Mouse (Mus musculus): ENCODE measurements at regions not wholly inside any gene's neighbourhood (a gene's known extent, or its start where the extent isn't known, plus 50 kb on each side); places are given as distances from the start of the nearest gene placed in this dataset.

GRCm38 (mm10) chrX:99396180-99396579, 74.9 kb downstream of the Pja1 start:
- Histone ChIP-seq H3K4me2 (ENCODE audit: low read depth, low read length) (no peak overlapping the region), H3K9ac (ENCODE audit: low read depth, low read length) (no peak overlapping the region), H3K27me3 (ENCODE audit: control insufficient read depth, insufficient read depth, low read depth, low read length) (peaks cover 2% of the 10 kb centered on the region; the same call in 1 of the 2 replicates), H3K4me3 (ENCODE audit: low read depth, low read length) (no peak overlapping the region), H3K36me3 (ENCODE audit: control insufficient read depth, insufficient read depth) (no peaks in the 10 kb centered on the region), H3K9me3 (replicated peaks; ENCODE audit: control insufficient read depth, low read length) (no peaks in the 10 kb centered on the region), H3K27ac (ENCODE audit: low read length) (no peak overlapping the region), H3K4me1 (ENCODE audit: control insufficient read depth, low read depth, low read length) (no peaks in the 10 kb centered on the region)
- no peak for ATAC-seq (ENCODE audit: low read depth)
- WGBS (ENCODE audit: insufficient replicate concordance): 50% methylated on average over 6 of the region's 6 CpGs

GRCm38 (mm10) chrX:99395067-99395466, 76.0 kb downstream of the Pja1 start:
- Histone ChIP-seq H3K4me3 (ENCODE audit: low read depth, low read length) (no peak overlapping the region), H3K4me2 (ENCODE audit: low read depth, low read length) (no peak overlapping the region), H3K4me1 (ENCODE audit: control insufficient read depth, low read depth, low read length) (no peaks in the 10 kb centered on the region), H3K27ac (ENCODE audit: low read length) (no peak overlapping the region), H3K36me3 (ENCODE audit: control insufficient read depth, insufficient read depth) (no peaks in the 10 kb centered on the region), H3K9me3 (replicated peaks; ENCODE audit: control insufficient read depth, low read length) (no peaks in the 10 kb centered on the region), H3K9ac (ENCODE audit: low read depth, low read length) (no peak overlapping the region), H3K27me3 (ENCODE audit: control insufficient read depth, insufficient read depth, low read depth, low read length) (peaks cover 2% of the 10 kb centered on the region; the same call in 1 of the 2 replicates)
- 67% methylated on average over 3 of the region's 3 CpGs for WGBS (ENCODE audit: insufficient replicate concordance)
- ATAC-seq (ENCODE audit: low read depth): no peak

GRCm38 (mm10) chrX:99391628-99392027, 79.4 kb downstream of the Pja1 start:
- H3K9ac ChIP-seq (ENCODE audit: low read depth, low read length): no peak overlapping the region
- H3K36me3 ChIP-seq (ENCODE audit: control insufficient read depth, insufficient read depth): no peaks in the 10 kb centered on the region
- no peak overlapping the region for H3K27ac ChIP-seq (ENCODE audit: low read length)
- peaks cover 2% of the 10 kb centered on the region; the same call in 1 of the 2 replicates for H3K27me3 ChIP-seq (ENCODE audit: control insufficient read depth, insufficient read depth, low read depth, low read length)
- 64% methylated on average over 6 of the region's 6 CpGs for WGBS (ENCODE audit: insufficient replicate concordance)
- H3K4me2 ChIP-seq (ENCODE audit: low read depth, low read length): no peak overlapping the region
- H3K4me1 ChIP-seq (ENCODE audit: control insufficient read depth, low read depth, low read length): no peaks in the 10 kb centered on the region
- no peaks in the 10 kb centered on the region for H3K9me3 ChIP-seq (replicated peaks; ENCODE audit: control insufficient read depth, low read length)
- no peak overlapping the region for H3K4me3 ChIP-seq (ENCODE audit: low read depth, low read length)
- no peak for ATAC-seq (ENCODE audit: low read depth)

GRCm38 (mm10) chrX:99390462-99390838, 80.6 kb downstream of the Pja1 start:
- H3K4me3 ChIP-seq (ENCODE audit: low read depth, low read length): no peak overlapping the region
- no peak overlapping the region for H3K4me2 ChIP-seq (ENCODE audit: low read depth, low read length)
- no peaks in the 10 kb centered on the region for H3K4me1 ChIP-seq (ENCODE audit: control insufficient read depth, low read depth, low read length)
- H3K27ac ChIP-seq (ENCODE audit: low read length): no peak overlapping the region
- peaks cover 5% of the 10 kb centered on the region; the same call in 1 of the 2 replicates for H3K27me3 ChIP-seq (ENCODE audit: control insufficient read depth, insufficient read depth, low read depth, low read length)
- ATAC-seq (ENCODE audit: low read depth): no peak
- WGBS (ENCODE audit: insufficient replicate concordance): 56% methylated on average over 2 of the region's 2 CpGs
- H3K9ac ChIP-seq (ENCODE audit: low read depth, low read length): no peak overlapping the region
- no peaks in the 10 kb centered on the region for H3K9me3 ChIP-seq (replicated peaks; ENCODE audit: control insufficient read depth, low read length)
- H3K36me3 ChIP-seq (ENCODE audit: control insufficient read depth, insufficient read depth): no peaks in the 10 kb centered on the region

- H3K27me3 ChIP-seq (ENCODE audit: control insufficient read depth, insufficient read depth, low read depth, low read length): peaks cover 5% of the 10 kb centered on the region; the same call in 1 of the 2 replicates
- no peaks in the 10 kb centered on the region for H3K9me3 ChIP-seq (replicated peaks; ENCODE audit: control insufficient read depth, low read length)
- H3K4me2 ChIP-seq (ENCODE audit: low read depth, low read length): no peak overlapping the region
- H3K4me1 ChIP-seq (ENCODE audit: control insufficient read depth, low read depth, low read length): no peaks in the 10 kb centered on the region
- 53% methylated on average over 12 of the region's 12 CpGs for WGBS (ENCODE audit: insufficient replicate concordance)
- no peak for ATAC-seq (ENCODE audit: low read depth)
- H3K36me3 ChIP-seq (ENCODE audit: control insufficient read depth, insufficient read depth): no peaks in the 10 kb centered on the region
- no peak overlapping the region for H3K4me3 ChIP-seq (ENCODE audit: low read depth, low read length)
- H3K27ac ChIP-seq (ENCODE audit: low read length): no peak overlapping the region
- no peak overlapping the region for H3K9ac ChIP-seq (ENCODE audit: low read depth, low read length)
Measured at GRCm38 (mm10) chrX:99389778-99390461, 81.2 kb downstream of the Pja1 start.

- no peak for ATAC-seq (ENCODE audit: low read depth)
- H3K27me3 ChIP-seq (ENCODE audit: control insufficient read depth, insufficient read depth, low read depth, low read length): peaks cover 3% of the 10 kb centered on the region; the same call in 1 of the 2 replicates
- no peak overlapping the region for H3K27ac ChIP-seq (ENCODE audit: low read length)
- no peaks in the 10 kb centered on the region for H3K36me3 ChIP-seq (ENCODE audit: control insufficient read depth, insufficient read depth)
- H3K4me3 ChIP-seq (ENCODE audit: low read depth, low read length): no peak overlapping the region
- WGBS (ENCODE audit: insufficient replicate concordance): 56% methylated on average over 5 of the region's 5 CpGs
- no peak overlapping the region for H3K9ac ChIP-seq (ENCODE audit: low read depth, low read length)
- no peaks in the 10 kb centered on the region for H3K9me3 ChIP-seq (replicated peaks; ENCODE audit: control insufficient read depth, low read length)
- no peaks in the 10 kb centered on the region for H3K4me1 ChIP-seq (ENCODE audit: control insufficient read depth, low read depth, low read length)
- H3K4me2 ChIP-seq (ENCODE audit: low read depth, low read length): no peak overlapping the region
Measured at GRCm38 (mm10) chrX:99370711-99371110, 100.4 kb downstream of the Pja1 start.

GRCm38 (mm10) chrX:99369258-99369900, 101.7 kb downstream of the Pja1 start:
- Histone ChIP-seq H3K9ac (ENCODE audit: low read depth, low read length) (no peak overlapping the region), H3K4me3 (ENCODE audit: low read depth, low read length) (no peak overlapping the region), H3K4me2 (ENCODE audit: low read depth, low read length) (no peak overlapping the region), H3K9me3 (replicated peaks; ENCODE audit: control insufficient read depth, low read length) (no peaks in the 10 kb centered on the region), H3K27ac (ENCODE audit: low read length) (no peak overlapping the region), H3K4me1 (ENCODE audit: control insufficient read depth, low read depth, low read length) (no peaks in the 10 kb centered on the region), H3K27me3 (ENCODE audit: control insufficient read depth, insufficient read depth, low read depth, low read length) (peaks cover 3% of the 10 kb centered on the region; the same call in 1 of the 2 replicates), H3K36me3 (ENCODE audit: control insufficient read depth, insufficient read depth) (no peaks in the 10 kb centered on the region)
- 68% methylated on average over 6 of the region's 6 CpGs for WGBS (ENCODE audit: insufficient replicate concordance)
- no peak for ATAC-seq (ENCODE audit: low read depth)

GRCm38 (mm10) chrX:99364072-99364471, 107.0 kb downstream of the Pja1 start:
- Histone ChIP-seq H3K4me1 (ENCODE audit: control insufficient read depth, low read depth, low read length) (no peaks in the 10 kb centered on the region), H3K4me3 (ENCODE audit: low read depth, low read length) (no peak overlapping the region), H3K9me3 (replicated peaks; ENCODE audit: control insufficient read depth, low read length) (no peaks in the 10 kb centered on the region), H3K4me2 (ENCODE audit: low read depth, low read length) (no peak overlapping the region), H3K27ac (ENCODE audit: low read length) (no peak overlapping the region), H3K36me3 (ENCODE audit: control insufficient read depth, insufficient read depth) (no peaks in the 10 kb centered on the region), H3K27me3 (ENCODE audit: control insufficient read depth, insufficient read depth, low read depth, low read length) (peaks cover 5% of the 10 kb centered on the region; the same call in 1 of the 2 replicates), H3K9ac (ENCODE audit: low read depth, low read length) (no peak overlapping the region)
- no peak for ATAC-seq (ENCODE audit: low read depth)
- 44% methylated on average over 5 of the region's 5 CpGs for WGBS (ENCODE audit: insufficient replicate concordance)
